Mouse (Mus musculus): Measurements from ENCODE around the gene Tmem232. TPM values are rescaled to one million over a fixed set of nuclear protein-coding genes. Genes with fewer than 3 reads are reported as not detected.
"Not testable (repeated sequence)": the region's sequence is repeated elsewhere in the genome, so short reads cannot be mapped to it uniquely, and the experiment has no call there.

Tmem232 gene
- polyA plus RNA-seq, 1 experiment from 2014 or later = not detected

GRCm38 (mm10) chr17:65548698-65549365 is 8.2 kb upstream of the Tmem232 start:
- H3K36me3 ChIP-seq (replicated peaks; ENCODE audit: insufficient read depth, low read length) = no peaks in the 10 kb centered on the region
- TF ChIP-seq CTCF (IDR thresholded peaks at IDR 0.05; ENCODE audit: low read depth) = no peak
- TF ChIP-seq EP300 (IDR thresholded peaks at IDR 0.05; ENCODE audit: low read depth) = no peak
- ATAC-seq (no peak), DNase-seq (no peak)
- no peaks in the 10 kb centered on the region for H3K27me3 ChIP-seq (ENCODE audit: insufficient read depth, low read length)
- 70% methylated on average over 18 of the region's 18 CpGs for WGBS (ENCODE audit: insufficient replicate concordance)
- H3K4me1 ChIP-seq (ENCODE audit: insufficient read depth) = no peaks in the 10 kb centered on the region
- H3K4me2 ChIP-seq (ENCODE audit: low read depth, low read length) = no peak overlapping the region
- no peak overlapping the region for H3K4me3 ChIP-seq (ENCODE audit: low read depth, low read length)
- H3K9ac ChIP-seq (replicated peaks) = no peak overlapping the region
- no peaks in the 10 kb centered on the region for H3K9me3 ChIP-seq (ENCODE audit: low read length)
- H3K27ac ChIP-seq (ENCODE audit: low read depth) = no peak overlapping the region

GRCm38 (mm10) chr17:65546221-65546620 is 5.6 kb upstream of the Tmem232 start:
- not testable (repeated sequence) for H3K36me3 ChIP-seq (replicated peaks; ENCODE audit: insufficient read depth, low read length); H3K9ac ChIP-seq (replicated peaks); H3K27ac ChIP-seq (ENCODE audit: low read depth); H3K9me3 ChIP-seq (ENCODE audit: low read length); H3K4me2 ChIP-seq (ENCODE audit: low read depth, low read length); H3K4me1 ChIP-seq (ENCODE audit: insufficient read depth); ATAC-seq; H3K4me3 ChIP-seq (ENCODE audit: low read depth, low read length); DNase-seq; H3K27me3 ChIP-seq (ENCODE audit: insufficient read depth, low read length)
- WGBS (ENCODE audit: insufficient replicate concordance) = 81% methylated on average over 4 of the region's 4 CpGs

GRCm38 (mm10) chr17:65536156-65536555 is 4.4 kb downstream of the Tmem232 start:
- Histone ChIP-seq H3K4me2 (ENCODE audit: low read depth, low read length) (no peak overlapping the region), H3K9ac (replicated peaks) (no peak overlapping the region), H3K36me3 (replicated peaks; ENCODE audit: insufficient read depth, low read length) (no peaks in the 10 kb centered on the region), H3K4me3 (ENCODE audit: low read depth, low read length) (no peak overlapping the region), H3K4me1 (ENCODE audit: insufficient read depth) (no peaks in the 10 kb centered on the region), H3K27me3 (ENCODE audit: insufficient read depth, low read length) (no peaks in the 10 kb centered on the region; the same call in 1 of the 2 replicates), H3K27ac (ENCODE audit: low read depth) (no peak overlapping the region), H3K9me3 (ENCODE audit: low read length) (no peaks in the 10 kb centered on the region)
- TF ChIP-seq CTCF (IDR thresholded peaks at IDR 0.05; ENCODE audit: low read depth) (peak; percentile 87), EP300 (IDR thresholded peaks at IDR 0.05; ENCODE audit: low read depth) (no peak)
- no peak for ATAC-seq
- DNase-seq = peak; percentile 29
- 26% methylated on average over 3 of the region's 3 CpGs for WGBS (ENCODE audit: insufficient replicate concordance)

GRCm38 (mm10) chr17:65532381-65532780 is 8.2 kb downstream of the Tmem232 start:
- H3K4me2 ChIP-seq (ENCODE audit: low read depth, low read length); H3K27me3 ChIP-seq (ENCODE audit: insufficient read depth, low read length); H3K36me3 ChIP-seq (replicated peaks; ENCODE audit: insufficient read depth, low read length); H3K4me1 ChIP-seq (ENCODE audit: insufficient read depth); H3K9me3 ChIP-seq (ENCODE audit: low read length); H3K27ac ChIP-seq (ENCODE audit: low read depth); DNase-seq; ATAC-seq; H3K9ac ChIP-seq (replicated peaks); H3K4me3 ChIP-seq (ENCODE audit: low read depth, low read length): not testable (repeated sequence)

- H3K4me3 ChIP-seq (ENCODE audit: low read depth, low read length) = no peak overlapping the region
- no peaks in the 10 kb centered on the region for H3K36me3 ChIP-seq (replicated peaks; ENCODE audit: insufficient read depth, low read length)
- TF ChIP-seq CTCF (IDR thresholded peaks at IDR 0.05; ENCODE audit: low read depth) (no peak), EP300 (IDR thresholded peaks at IDR 0.05; ENCODE audit: low read depth) (no peak)
- H3K4me1 ChIP-seq (ENCODE audit: insufficient read depth) = no peaks in the 10 kb centered on the region
- H3K27me3 ChIP-seq (ENCODE audit: insufficient read depth, low read length) = no peaks in the 10 kb centered on the region
- H3K9me3 ChIP-seq (ENCODE audit: low read length) = no peaks in the 10 kb centered on the region
- no peak overlapping the region for H3K9ac ChIP-seq (replicated peaks)
- ATAC-seq (no peak), DNase-seq (no peak)
- H3K4me2 ChIP-seq (ENCODE audit: low read depth, low read length) = no peak overlapping the region
- 59% methylated on average over 5 of the region's 5 CpGs for WGBS (ENCODE audit: insufficient replicate concordance)
- H3K27ac ChIP-seq (ENCODE audit: low read depth) = no peak overlapping the region
Observed at GRCm38 (mm10) chr17:65527529-65527928, 13.1 kb downstream of the Tmem232 start.

- no peak overlapping the region for H3K27ac ChIP-seq (ENCODE audit: low read depth)
- H3K4me3 ChIP-seq (ENCODE audit: low read depth, low read length) = no peak overlapping the region
Observed at GRCm38 (mm10) chr17:65513517-65513916, 27.1 kb downstream of the Tmem232 start.

GRCm38 (mm10) chr17:65484654-65485053 is 55.9 kb downstream of the Tmem232 start:
- Histone ChIP-seq H3K4me3 (ENCODE audit: low read depth, low read length) (no peak overlapping the region), H3K27me3 (ENCODE audit: insufficient read depth, low read length) (no peaks in the 10 kb centered on the region), H3K9me3 (ENCODE audit: low read length) (no peaks in the 10 kb centered on the region), H3K4me2 (ENCODE audit: low read depth, low read length) (no peak overlapping the region), H3K4me1 (ENCODE audit: insufficient read depth) (no peaks in the 10 kb centered on the region), H3K27ac (ENCODE audit: low read depth) (no peak overlapping the region), H3K9ac (replicated peaks) (no peak overlapping the region), H3K36me3 (replicated peaks; ENCODE audit: insufficient read depth, low read length) (no peaks in the 10 kb centered on the region)
- no peak for DNase-seq
- no peak for ATAC-seq
- WGBS (ENCODE audit: insufficient replicate concordance) = 48% methylated on average over 10 of the region's 10 CpGs
- no peak for TF ChIP-seq EP300 (IDR thresholded peaks at IDR 0.05; ENCODE audit: low read depth)
- TF ChIP-seq CTCF (IDR thresholded peaks at IDR 0.05; ENCODE audit: low read depth) = no peak

More at GRCm38 (mm10) chr17:65513517-65513916, 27.1 kb downstream of the Tmem232 start:
- Histone ChIP-seq H3K4me1 (ENCODE audit: insufficient read depth) (no peaks in the 10 kb centered on the region), H3K9ac (replicated peaks) (no peak overlapping the region), H3K36me3 (replicated peaks; ENCODE audit: insufficient read depth, low read length) (no peaks in the 10 kb centered on the region), H3K4me2 (ENCODE audit: low read depth, low read length) (no peak overlapping the region), H3K9me3 (ENCODE audit: low read length) (no peaks in the 10 kb centered on the region), H3K27me3 (ENCODE audit: insufficient read depth, low read length) (no peaks in the 10 kb centered on the region)
- TF ChIP-seq CTCF (IDR thresholded peaks at IDR 0.05; ENCODE audit: low read depth) (no peak), EP300 (IDR thresholded peaks at IDR 0.05; ENCODE audit: low read depth) (no peak)
- no peak for DNase-seq
- 77% methylated on average over 3 of the region's 3 CpGs for WGBS (ENCODE audit: insufficient replicate concordance)
- ATAC-seq = no peak

All from liver, postnatal 0 days (tissue).